Mouse (Mus musculus) heart, postnatal 0 days (tissue): Measurements from ENCODE around the gene Cmpk1.

Source experiments
- CTCF ChIP-seq: IDR thresholded peaks from 2 replicates; pipeline ENCODE4 v1.5.1; 2016; ENCODE audit warnings: antibody characterized with exemption, control low read depth, low read depth
- EP300 ChIP-seq: IDR thresholded peaks from 2 replicates; pipeline ENCODE4 v1.6.1; 2016; ENCODE audit warnings: antibody characterized with exemption, low read depth

GRCm38 (mm10) chr4:114999445-114999772 is 12.4 kb upstream of the Cmpk1 start:
- TF ChIP-seq EP300 (no peak), CTCF (no peak)
